Mouse (Mus musculus) layer of hippocampus, adult 9-11 months (tissue): ENCODE measurements around the gene Cd1d1.
A peak's percentile ranks its signal among the peaks of the same experiment; 100 is the strongest.
"Not testable (repeated sequence)": the region's sequence is repeated elsewhere in the genome, so short reads cannot be mapped to it uniquely, and the experiment has no call there.

ENCODE experiments used
- DNase-seq: peaks from one replicate; pipeline ENCODE4 v3.0.0; 2022

The Cd1d1 gene

DNA sequence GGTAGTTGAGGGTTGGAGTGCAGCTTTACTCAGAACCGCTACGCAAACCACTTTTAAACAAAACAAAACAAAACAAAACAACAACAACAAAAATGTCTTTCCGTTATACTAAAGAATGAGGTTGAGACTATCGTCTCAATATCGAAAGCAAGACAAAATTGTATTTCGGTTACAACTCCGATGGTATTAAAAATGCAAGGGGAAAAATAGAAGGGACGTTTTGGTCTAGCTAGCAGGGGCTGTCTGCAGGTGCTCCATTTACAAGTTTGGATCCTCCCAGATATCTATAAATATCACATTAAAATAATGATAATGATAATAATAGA lies at the start of gene Cd1d1:
TSS of gene Cd1d1 (minus strand) at position 27 of the 326 bp plus-strand sequence.
- DNase-seq, result no peak

DNA sequence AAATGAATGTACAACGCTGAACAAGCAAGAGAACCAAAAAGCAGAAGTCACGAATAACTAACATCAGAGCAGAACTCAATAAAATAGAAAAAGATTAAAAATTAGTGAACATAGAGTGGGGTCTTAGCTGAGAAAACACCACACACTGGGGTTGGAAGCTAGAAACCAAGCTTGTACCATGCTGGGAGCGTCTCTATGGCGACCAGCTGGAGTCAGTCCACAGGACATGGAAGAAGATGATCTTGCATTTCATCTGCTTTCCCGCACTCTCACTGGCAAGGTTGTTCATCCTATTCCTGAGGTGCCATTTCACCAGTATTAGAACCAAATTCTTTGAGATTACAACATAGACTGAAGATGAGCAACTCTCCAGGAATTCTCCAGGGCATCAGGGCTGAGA lies 48.6 kb upstream of the Cd1d1 start:
- DNase-seq, result no peak

DNA sequence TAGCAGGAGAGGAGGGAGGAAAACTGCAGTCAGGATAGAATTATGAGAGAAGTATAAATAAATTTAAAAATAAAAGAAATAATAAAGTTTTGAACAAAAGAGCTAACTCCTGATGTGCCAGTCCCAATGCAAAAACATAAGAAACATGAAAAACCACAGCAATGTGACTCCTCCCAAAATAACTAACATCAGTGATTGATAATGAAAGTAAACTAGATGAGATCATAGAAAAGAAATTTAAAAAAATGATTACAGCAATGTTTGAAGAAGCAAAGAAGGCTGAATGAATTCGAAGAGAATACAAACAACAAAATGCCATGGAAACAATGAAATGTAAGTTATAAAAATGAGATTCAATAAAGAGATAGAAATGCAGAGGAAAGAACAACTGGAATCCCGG lies 42.5 kb upstream of the Cd1d1 start:
- DNase-seq, result no peak

DNA sequence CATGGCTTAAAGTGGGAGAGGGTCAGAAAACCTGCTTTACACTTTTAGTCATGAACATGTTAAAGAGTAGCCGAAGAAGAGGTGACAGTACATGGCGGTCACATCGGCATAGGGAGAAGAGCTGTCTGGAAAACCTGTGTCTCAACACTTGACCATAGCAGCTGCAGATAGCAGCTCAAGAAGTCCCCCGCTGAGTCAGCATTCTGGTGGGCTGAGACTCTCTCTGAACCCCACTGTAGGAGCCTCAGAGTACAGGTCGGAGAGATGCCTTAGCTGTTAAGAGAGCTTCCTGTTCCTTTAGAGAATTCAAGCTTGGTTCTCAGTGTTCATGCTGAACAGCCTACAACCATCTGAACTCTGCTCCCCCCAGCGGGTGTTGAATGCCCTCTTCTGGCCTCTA lies 39.3 kb upstream of the Cd1d1 start:
- DNase-seq, result no peak

DNA sequence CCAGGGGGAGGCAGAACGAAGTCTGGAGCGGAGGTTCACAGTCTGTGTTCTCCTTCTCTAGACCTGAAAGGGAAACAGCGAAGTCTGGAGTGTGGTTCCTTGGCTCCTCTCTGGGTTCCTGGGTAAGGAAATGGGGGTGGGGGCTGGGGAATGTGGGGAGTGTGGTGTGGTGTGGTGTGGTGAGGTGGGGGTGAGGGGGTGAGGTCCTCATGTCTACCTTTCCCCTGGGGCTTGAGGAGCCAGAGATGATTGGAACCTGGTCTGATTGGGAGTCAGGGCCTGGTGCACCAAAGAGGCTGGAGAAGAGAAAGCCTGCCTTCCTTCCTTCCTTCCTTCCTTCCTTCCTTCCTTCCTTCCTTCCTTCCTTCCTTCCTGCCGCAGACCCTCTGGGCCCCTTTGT lies 34.8 kb upstream of the Cd1d1 start:
- DNase-seq, result no peak

DNA sequence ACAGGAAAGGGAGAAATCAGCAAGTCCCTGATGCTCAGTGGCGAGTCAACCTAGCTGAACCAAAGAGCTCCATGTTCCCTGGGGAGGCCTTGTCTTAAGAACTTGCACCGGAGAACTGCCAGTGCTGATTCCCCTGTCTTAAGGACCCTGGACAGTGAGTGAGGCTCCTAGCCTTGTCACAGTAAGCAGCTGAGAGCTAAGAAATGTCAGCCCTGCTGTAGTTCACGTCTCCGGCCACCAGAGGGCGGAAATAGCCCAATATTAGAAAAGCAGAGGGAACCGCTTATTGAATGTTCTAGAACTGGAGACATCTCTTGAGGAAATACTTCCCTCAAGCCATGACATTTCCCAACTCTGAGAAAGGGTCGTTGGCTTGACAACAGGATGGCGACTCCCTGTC lies 34.1 kb upstream of the Cd1d1 start:
- peak; percentile 66 for DNase-seq

DNA sequence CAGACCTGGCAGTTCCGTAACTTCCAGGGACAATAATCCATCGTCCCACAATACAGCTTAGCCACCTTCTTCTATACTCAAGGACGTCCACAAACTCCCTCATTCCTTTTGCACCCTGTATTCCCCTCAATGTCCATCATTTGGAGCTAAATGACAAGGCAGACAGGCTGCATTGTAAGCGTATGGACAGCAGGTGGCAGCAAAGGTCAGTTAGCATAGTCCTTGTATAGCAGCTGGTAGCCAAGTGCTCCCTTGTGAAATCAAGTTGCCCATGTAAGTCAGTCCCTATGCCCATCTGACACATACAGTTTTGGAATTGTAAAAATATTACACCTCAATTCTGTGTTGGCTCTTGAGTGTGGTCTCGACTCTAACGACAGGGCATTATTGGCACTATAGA lies 31.6 kb upstream of the Cd1d1 start:
- peak; percentile 46 for DNase-seq

DNA sequence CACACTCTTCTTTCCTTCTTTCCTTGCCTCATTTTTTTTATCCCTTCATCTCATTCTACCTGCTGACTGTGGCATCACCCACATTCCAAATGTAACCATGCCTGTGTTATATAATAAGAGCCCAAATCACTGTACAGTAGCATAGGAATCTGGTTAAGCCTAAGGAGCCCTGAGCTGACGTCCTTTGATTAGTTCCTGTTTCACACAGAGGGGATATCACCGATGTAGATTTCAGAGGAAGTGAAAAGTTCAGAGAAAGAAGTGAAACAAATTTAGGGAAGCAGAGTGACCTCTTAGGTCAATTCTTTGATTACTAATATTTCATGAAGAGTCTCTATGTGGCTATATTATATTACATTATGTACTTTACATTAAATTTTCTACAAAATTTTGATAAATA lies 18.5 kb upstream of the Cd1d1 start:
- DNase-seq, result no peak

DNA sequence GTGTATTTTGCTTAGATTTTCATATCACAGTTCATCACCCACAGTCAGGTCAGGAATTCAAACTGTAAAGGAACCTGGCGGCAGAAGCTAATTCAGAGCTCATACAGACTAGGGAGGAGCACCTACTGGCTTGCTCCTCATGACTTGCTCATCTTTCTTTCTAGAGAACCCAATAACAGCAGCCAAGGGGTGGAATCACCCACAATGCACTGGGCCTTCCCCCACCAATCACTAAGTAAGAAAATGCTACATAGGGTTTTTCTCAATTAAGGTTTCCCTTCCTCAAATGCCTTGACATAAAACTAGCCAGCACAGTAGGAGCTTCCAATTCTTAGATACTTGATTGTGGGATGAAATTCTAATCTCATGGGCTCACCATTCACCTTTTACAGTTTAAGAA lies 17.8 kb upstream of the Cd1d1 start:
- DNase-seq, result no peak

DNA sequence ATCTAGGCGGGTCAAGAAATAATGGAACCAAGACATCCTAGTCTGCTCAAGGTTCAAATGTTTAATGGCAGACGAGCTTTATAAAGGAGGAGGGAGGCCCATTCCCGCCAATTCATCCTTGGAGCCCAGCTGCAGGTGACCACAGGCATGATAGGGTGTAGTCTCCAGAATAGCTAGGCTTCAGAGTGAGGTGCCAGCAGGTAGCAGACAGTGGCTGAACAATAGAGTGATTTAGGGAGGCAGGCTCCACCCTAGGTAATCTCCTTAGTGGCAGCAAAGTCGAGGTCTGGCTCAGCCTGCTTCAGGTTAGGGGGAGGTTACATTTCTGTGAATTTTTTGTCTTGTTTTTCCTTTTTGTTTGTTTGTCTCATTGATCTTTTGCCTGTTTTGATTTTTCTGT lies 16.7 kb upstream of the Cd1d1 start:
- DNase-seq, result no peak

DNA sequence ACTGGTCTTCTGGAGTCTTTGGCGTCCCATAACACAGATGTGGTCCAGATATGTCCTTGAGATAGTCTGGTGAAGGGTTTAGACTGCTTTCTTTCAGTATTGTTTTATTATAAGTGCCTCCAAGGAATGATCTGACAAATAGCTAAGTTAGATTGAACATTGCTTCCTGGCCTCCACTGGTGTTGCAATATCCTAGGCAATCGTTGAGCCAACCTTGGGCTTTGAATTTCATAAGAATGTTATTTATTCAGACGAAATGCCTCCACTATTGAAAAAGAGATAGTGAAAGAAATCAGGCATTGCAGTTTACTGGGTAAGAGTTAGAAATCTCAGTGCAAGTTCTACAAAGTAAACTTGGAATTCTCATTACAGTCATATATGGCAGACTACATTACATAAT lies 13.2 kb upstream of the Cd1d1 start:
- DNase-seq, result not testable (repeated sequence)

DNA sequence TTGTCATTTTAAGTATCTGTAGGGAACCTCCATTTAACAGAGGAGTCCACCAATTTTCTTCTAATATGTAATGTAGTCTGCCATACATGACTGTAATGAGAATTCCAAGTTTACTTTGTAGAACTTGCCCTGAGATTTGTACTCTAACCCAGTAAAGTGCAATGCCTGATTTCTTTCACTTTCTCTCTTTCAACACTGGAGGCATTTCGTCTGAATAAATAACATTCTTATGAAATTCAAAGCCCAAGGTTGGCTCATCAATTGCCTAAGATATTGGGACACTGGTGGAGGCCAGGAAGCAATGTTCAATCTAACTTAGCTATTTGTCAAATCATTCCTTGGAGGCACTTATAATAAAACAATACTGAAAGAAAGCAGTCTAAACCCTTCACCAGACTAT lies 9.0 kb upstream of the Cd1d1 start:
- DNase-seq, result not testable (repeated sequence)

DNA sequence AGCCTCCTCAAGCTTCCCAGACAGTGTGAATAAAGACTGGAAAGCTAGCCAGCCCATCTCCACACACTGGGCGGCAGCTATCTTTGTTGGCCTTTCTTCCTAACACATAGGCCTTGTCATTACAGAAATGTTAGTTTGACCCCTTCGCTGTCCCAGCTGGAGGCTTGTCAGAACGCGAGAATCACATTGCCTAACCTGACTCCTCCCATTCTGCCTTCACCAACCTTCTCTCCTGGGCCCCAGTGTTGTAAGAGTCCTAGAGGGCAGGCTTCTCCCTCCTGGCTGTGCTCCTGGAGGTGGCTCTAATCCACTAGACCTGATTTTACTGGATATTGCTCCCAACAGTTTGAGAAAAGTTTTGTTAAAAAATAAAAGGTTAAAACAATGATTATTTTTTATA lies 1.4 kb upstream of the Cd1d1 start:
- DNase-seq, result no peak

DNA sequence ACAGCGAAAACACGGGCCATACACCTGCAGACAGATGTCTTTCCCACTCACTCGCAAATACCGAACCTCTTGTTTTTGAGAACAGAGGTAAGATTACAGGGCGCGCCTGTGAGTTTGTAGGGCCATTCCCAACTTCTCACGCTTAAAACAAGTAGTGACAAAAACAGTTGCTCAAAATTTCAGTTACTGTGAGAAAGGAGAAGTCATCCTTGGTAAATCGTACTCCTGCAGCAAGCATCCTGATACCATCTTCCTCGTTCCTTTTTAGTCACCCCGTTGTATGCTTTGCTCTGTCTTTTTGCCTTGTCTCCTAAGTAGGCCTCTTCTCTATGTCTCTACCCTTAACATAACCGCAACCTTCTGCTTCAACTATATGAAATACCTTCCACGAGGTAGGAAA lies 810 bp upstream of the Cd1d1 start:
- DNase-seq, result no peak

DNA sequence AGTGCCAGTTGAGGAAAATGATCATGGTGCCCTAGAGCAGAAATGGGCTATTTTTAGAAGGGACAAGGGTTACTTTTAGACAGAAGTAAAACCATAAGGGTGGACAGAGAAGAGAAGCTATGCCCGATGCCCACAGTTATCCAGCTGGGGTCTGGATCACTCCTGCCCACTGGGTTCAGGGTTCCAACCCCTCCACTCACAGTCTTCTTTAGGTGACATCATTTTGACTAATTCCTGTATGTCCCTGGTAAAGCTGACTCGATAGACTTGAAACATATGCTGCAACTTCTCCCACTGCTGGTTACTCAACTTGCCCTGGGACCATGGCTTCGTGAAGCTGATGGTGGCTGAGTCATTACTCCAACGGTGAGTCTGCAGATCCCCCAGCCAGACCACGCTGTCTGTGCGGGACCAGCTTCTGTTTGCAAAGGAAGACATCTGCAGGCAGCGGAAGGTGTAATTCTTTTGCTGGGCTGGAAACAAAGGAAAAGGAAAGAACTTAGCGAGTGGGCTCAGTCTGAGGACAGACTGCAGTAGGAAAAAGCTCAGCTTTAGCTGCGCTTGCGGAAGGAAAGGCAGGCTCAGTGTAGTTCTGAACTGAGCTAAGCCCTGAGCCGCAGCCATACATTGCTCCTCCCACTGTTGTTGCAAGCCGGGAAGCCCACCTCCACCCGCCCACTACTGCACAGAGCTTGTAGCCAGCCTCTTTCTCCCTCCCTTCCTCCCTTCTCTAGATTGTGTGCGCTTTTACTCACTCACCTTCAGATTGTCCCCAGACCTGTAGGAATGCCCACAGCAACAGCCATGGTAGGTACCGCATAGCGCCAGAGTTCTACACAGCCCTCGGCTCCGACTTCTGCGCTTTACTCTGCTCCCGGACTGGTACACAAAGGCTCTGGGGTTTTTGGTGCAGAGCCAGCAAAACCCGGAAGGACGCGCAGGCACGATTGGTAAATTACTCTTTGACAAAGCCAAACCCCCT lies 517 bp downstream of the Cd1d1 start:
- DNase-seq, result peak; percentile 42

DNA sequence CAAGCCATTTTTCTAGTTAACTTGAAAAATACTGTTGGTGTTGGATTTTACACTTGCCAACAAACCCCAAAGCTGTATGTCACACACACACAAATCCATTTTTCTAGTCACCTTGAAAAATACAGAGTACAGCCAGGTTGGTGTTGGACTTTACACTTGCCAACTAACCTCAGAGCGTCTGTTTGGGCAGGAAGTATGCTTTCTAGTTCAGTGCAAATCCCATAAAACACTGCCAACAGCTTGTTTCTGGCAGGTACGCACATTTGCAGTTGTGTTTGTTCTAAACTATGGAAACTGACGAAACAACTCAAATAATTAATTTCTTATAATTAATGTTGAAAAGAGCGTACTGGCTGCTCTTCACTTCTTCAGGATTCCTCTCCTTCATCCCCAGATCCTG lies 3.1 kb downstream of the Cd1d1 start:
- no peak for DNase-seq

DNA sequence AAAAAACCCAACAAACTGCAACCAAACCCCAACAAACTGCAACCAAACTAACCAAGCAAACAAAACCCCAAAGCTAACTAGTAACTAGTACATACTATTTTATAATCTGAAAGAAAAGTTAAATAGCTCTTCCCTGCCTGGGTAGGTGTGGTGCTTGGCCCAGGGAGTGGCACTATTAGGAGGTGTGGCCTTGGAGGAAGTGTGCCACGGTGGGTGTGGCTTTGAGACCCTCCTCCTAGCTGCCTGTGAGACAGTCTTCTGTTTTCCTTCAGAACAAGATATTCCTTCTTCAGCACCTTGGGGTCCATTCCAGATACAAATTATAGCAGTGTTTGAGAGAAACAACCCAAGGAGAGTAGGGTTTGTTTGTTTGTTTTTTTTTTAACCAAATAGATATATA lies 3.9 kb downstream of the Cd1d1 start:
- no peak for DNase-seq

DNA sequence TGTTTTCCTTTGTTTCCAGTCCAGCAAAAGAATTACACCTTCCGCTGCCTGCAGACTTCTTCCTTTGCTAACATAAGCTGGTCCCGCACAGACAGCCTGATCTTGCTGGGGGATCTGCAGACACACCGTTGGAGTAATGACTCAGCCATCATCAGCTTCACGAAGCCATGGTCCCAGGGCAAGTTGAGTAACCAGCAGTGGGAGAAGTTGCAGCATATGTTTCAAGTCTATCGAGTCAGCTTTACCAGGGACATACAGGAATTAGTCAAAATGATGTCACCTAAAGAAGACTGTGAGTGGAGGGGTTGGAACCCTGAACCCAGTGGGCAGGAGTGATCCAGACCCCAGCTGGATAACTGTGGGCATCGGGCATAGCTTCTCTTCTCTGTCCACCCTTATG lies 12.3 kb downstream of the Cd1d1 start:
- not testable (repeated sequence) for DNase-seq

DNA sequence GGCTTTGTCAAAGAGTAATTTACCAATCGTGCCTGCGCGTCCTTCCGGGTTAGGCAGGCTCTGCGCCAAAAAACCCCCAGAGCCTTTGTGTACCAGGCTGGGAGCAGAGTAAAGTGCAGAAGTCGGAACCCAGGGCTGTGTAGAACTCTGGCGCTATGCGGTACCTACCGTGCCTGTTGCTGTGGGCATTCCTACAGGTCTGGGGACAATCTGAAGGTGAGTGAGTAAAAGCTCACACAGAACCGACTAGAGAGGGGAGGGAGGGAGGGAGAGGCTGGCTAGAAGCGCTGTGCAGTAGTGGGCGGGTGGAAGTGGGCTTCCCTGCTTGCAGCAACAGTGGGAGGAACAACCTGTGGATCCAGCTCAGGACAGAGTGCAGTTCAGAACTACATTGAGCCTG lies 12.8 kb downstream of the Cd1d1 start:
- no peak for DNase-seq

DNA sequence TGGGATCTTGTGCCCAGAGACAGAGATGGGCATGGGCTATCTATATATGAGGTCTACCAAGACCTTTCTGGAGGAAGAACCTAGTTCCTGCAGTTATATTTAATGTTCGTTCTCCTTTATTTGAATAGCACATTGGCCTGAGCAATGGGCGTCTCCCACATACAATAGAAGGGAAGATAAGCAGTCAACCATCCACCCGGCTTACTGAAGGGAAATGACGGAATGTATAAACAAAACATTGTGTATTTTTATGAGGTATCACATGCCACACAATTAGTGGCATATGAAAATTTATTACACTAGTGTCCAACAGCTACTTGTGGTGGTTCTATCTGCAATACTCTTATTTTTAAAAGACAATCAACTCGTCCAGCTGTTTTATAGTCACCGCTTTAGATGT lies 15.9 kb downstream of the Cd1d1 start:
- DNase-seq, result no peak

DNA sequence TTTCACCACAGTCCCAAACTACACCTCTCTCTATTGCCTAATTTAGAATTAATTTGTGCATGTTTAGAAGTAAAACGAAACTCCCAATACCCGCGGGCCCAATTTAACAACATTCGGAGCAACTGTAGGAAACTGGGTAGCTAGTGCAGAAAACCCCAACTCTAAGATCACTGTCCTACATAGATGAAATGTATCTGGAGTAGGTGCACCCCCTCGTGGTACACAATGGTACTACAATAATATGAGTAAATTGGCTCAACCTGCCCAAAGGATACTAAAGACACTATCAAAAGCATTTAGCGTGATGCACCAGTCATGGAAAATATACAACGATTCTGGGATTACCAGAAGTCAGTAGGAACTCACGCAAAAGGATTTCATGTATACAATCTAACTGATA lies 22.7 kb downstream of the Cd1d1 start:
- peak; percentile 62 for DNase-seq

DNA sequence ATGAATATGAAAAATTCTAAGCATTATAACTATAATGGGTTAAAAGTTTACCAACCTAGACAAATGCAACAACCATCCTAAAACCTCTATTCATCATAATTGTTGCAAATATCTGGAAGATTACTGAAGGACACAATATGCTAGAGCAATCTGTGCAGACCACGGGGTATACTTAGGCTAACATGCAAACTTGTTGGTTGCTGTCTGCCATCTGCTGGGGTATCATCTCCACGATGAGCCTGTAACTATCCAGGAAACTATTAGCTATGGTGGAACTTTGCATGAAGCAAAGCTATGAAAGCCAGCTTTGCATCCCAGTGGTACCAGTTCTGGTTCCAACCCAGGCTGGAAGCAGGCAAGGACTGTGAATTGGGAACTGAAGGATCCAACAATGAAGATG lies 24.1 kb downstream of the Cd1d1 start:
- DNase-seq, result peak; percentile 30

DNA sequence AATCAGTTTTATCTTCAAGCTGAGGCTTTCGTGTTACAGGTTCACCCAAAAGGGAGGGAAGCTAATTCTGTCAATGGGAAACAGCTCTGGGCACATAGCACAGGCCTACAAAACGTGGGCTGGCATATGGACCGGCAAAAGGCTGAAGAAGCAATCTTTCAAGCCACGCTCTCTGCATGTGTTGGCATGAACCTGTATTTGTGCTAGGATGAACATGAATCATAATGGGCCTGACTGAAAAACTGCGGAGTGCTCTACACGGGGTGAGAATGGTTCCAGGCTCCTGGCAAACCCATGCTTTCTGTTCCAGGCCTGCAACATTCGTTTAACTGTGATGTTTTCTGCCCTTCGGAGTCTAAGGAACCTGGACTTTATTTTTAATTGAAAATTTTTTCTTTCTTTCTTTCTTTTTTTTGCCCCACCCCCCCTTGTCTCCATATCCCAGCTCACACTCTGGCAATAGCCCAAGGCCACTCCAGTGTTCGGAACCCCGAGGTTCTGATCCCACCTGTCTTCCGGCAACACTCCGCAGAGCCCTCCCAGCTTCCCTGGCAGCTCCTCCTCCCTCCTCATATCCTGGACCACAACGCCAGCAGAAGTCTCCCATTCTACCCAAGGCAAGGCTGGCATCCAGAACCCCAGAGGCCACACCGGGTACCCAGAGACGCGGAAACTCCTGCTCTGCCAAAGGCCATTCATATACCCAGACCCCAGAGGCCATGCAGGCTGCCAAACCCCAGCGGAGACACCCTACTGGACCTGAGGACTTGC lies 36.4 kb downstream of the Cd1d1 start:
- DNase-seq, result no peak

DNA sequence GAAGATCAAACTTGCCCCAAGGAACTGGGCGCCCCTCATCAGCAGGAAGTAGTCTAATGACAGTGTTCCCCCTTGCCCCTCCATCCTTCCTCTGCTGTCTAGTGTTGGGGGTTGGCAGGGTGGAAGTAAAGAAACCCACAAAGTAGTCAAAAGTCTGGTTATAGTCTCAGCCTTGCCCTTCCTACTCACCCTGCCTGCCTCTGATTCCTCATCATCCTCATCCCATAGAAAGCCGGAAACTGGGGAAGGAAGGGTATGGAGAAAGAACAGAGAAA lies 37.9 kb downstream of the Cd1d1 start:
- no peak for DNase-seq
